Mouse (Mus musculus): ENCODE results near the gene Relb. TPM values are rescaled to one million over a fixed set of nuclear protein-coding genes. Genes with fewer than 3 reads are reported as not detected.
A peak's percentile ranks its signal among the peaks of the same experiment; 100 is the strongest.

Relb gene
- polyA plus RNA-seq, 1 experiment: 32.5 TPM

DNA sequence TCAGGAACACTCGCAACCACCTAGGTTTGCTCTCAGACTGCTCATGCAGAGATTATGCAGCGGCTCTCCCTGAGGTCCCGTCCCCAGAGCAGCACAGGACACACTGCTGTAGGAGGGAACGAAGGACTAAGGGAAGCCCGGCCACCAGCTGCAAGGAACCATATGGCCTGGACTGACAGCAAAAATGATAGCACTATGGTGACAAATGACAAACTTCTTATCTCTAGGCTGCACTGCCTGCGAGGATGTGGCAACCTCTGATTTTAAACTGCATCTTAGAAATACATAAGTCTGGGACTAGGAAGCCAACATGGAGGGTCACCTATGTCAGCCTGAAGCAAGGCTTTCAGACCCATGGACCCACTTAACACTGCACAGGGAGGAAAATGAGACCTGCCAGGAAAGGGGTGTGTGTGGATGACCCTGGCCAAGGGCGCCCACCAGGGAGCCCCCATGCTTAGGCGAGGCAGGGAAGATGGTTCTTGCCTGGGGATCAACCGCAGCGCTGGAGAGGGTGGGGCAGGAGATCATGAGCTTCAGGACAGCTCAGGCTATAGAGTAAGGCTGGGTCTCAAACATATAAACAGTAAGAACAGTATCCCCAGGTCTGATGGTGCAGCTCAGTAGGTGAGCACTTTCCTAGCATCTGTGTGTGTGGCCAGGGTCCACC, 36.0 kb downstream of the Relb start:
- 84% methylated on average over 10 of the region's 10 CpGs for WGBS
- no peak for TF ChIP-seq CTCF (IDR thresholded peaks at IDR 0.05; ENCODE audit: insufficient read depth, low read length)
- TF ChIP-seq POLR2A (IDR thresholded peaks at IDR 0.05; ENCODE audit: borderline replicate concordance, extremely low read depth, low read depth, low read length): no peak
- Histone ChIP-seq H3K4me1 (ENCODE audit: control insufficient read depth, insufficient read depth, low read length) (no peaks in the 10 kb centered on the region), H3K4me3 (replicated peaks; ENCODE audit: extremely low read depth, low read depth, low read length) (no peak overlapping the region)
- no peak for DNase-seq

DNA sequence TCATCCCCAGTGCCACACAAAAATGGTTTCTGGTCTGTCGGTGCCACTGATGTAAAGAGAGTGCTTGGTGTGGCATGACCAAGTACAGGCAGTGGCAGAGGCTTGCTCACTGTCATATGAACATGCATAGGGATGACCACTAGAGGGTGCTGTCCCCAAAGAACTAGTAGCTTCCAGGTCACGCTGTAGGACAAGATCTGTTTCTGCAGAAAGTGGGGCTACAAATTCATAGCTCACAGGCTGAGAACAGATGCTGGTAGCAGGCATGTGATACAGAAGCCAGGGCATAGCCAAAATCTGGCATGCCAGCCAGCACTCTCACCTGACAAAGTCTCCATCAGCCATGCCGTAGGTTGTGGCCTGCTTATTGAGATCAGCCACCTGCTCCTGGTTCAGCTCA, 39.3 kb downstream of the Relb start:
- Histone ChIP-seq H3K4me3 (replicated peaks; ENCODE audit: extremely low read depth, low read depth, low read length) (no peak overlapping the region), H3K4me1 (ENCODE audit: control insufficient read depth, insufficient read depth, low read length) (no peaks in the 10 kb centered on the region)
- 54% methylated on average over 3 of the region's 3 CpGs for WGBS
- peak; percentile 74 for TF ChIP-seq CTCF (IDR thresholded peaks at IDR 0.05; ENCODE audit: insufficient read depth, low read length)
- TF ChIP-seq POLR2A (IDR thresholded peaks at IDR 0.05; ENCODE audit: borderline replicate concordance, extremely low read depth, low read depth, low read length): no peak
- peak; percentile 59 for DNase-seq

DNA sequence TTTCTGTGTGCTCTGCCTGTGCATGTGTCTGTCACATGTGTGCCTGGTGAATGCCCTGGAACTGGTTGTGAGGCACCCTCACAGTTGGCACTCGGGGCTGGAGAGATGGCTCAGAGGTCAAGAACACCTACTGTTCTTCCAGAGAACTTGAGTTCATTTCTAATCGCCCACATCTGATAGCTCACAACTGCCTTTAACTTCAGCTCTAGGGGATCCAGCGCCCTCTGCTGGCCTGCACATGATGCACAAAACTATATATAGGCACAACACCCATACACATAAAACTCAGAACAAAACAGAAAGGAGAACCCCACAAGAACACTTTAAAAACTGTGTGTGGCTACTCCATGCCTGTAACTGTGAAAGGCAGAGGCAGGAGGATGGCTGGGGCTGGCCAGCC, 40.0 kb downstream of the Relb start:
- H3K4me1 ChIP-seq (ENCODE audit: control insufficient read depth, insufficient read depth, low read length): no peaks in the 10 kb centered on the region
- TF ChIP-seq CTCF (IDR thresholded peaks at IDR 0.05; ENCODE audit: insufficient read depth, low read length) (peak; percentile 52), POLR2A (IDR thresholded peaks at IDR 0.05; ENCODE audit: borderline replicate concordance, extremely low read depth, low read depth, low read length) (no peak)
- H3K4me3 ChIP-seq (replicated peaks; ENCODE audit: extremely low read depth, low read depth, low read length): no peak overlapping the region
- WGBS: 48% methylated on average over 3 of the region's 3 CpGs
- no peak for DNase-seq

DNA sequence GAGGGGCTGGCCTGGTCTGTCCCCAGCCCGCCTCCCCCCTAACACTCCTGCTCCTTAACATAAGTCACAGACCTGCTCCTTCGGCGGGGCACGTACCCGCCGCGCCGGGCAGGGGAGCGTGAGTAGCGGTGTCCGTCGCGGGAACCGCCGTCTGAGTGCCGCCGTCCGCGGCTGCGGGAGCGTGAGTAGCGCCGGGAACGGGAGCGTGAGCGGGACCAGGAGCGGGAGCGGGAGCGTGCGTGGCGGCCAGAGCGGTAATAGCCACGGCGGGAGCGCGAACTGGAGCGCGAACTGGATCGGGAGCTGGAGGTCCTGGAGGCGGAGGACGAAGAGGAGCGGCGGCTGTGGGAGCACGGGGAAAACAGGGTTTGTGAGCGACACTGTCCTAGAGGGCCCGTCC, 43.0 kb downstream of the Relb start:
- 88% methylated on average over 46 of the region's 46 CpGs for WGBS
- Histone ChIP-seq H3K4me3 (replicated peaks; ENCODE audit: extremely low read depth, low read depth, low read length) (no peak overlapping the region), H3K4me1 (ENCODE audit: control insufficient read depth, insufficient read depth, low read length) (no peaks in the 10 kb centered on the region)
- TF ChIP-seq POLR2A (IDR thresholded peaks at IDR 0.05; ENCODE audit: borderline replicate concordance, extremely low read depth, low read depth, low read length) (no peak), CTCF (IDR thresholded peaks at IDR 0.05; ENCODE audit: insufficient read depth, low read length) (no peak)
- DNase-seq: no peak

DNA sequence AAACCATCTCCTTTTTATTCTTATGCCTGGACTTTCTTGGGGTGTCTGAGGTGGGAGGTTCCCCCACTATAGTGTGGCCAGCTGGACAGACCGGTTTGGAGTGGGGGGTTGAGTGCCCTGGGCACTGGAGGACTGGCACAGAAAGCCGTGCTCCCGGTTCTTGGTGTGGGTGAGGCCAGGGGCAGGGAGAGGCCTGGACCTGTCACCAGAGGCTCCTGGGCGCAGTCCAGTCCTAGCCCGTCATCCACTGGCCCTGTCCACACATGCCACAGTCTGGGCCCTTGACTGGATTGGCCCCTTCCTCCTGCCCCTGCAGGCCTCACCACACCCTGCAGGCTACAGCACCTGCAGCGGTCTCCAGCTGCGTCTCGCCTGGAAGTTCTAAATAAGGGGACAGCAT, 48.6 kb downstream of the Relb start:
- TF ChIP-seq POLR2A (IDR thresholded peaks at IDR 0.05; ENCODE audit: borderline replicate concordance, extremely low read depth, low read depth, low read length) (no peak), CTCF (IDR thresholded peaks at IDR 0.05; ENCODE audit: insufficient read depth, low read length) (no peak)
- Histone ChIP-seq H3K4me3 (replicated peaks; ENCODE audit: extremely low read depth, low read depth, low read length) (no peak overlapping the region), H3K4me1 (ENCODE audit: control insufficient read depth, insufficient read depth, low read length) (peaks cover 4% of the 10 kb centered on the region; the same call in 1 of the 2 replicates)
- DNase-seq: peak; percentile 70
- 77% methylated on average over 8 of the region's 8 CpGs for WGBS

DNA sequence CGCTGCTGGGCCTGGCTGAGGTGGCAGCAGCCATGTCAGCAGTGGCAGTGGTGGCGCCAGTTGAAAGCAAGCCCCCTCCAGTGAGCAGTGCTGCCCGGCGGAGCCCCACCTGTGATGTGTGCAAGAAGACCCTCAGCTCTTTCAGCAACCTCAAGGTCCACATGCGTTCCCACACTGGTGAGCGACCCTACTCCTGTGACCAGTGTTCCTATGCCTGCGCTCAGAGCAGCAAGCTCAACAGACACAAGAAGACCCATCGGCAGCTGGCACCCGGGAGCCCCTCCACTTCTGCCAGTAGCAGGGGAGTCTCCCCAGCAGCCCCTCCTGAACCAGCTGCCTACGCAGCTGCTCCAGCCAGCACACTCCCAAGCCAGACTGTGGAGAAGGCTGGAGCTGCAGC, 49.5 kb downstream of the Relb start:
- no peak overlapping the region for H3K4me3 ChIP-seq (replicated peaks; ENCODE audit: extremely low read depth, low read depth, low read length)
- peaks cover 4% of the 10 kb centered on the region; the same call in 1 of the 2 replicates for H3K4me1 ChIP-seq (ENCODE audit: control insufficient read depth, insufficient read depth, low read length)
- WGBS: 87% methylated on average over 10 of the region's 10 CpGs
- TF ChIP-seq POLR2A (IDR thresholded peaks at IDR 0.05; ENCODE audit: borderline replicate concordance, extremely low read depth, low read depth, low read length) (no peak), CTCF (IDR thresholded peaks at IDR 0.05; ENCODE audit: insufficient read depth, low read length) (no peak)
- DNase-seq: no peak

DNA sequence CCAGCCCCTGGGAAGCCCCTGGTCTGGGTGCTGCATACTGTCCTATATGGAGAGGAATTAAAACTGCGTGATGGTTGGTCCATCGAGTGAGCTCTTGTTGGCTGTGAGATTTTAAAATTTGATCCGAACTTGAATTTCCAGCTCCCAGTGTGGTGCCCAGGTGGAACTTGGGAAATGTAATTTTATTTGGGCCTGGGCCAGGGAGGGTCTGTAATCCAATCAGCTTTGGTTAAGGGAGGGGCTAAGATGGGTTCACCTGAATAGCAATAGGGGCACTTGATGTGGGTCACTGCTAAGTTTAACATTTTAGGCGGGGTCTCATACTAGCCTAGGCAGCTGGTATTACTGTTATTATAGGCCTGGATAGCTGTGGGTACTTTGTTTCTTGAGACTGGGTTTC, 50.8 kb downstream of the Relb start:
- no peak overlapping the region for H3K4me3 ChIP-seq (replicated peaks; ENCODE audit: extremely low read depth, low read depth, low read length)
- TF ChIP-seq POLR2A (IDR thresholded peaks at IDR 0.05; ENCODE audit: borderline replicate concordance, extremely low read depth, low read depth, low read length) (no peak), CTCF (IDR thresholded peaks at IDR 0.05; ENCODE audit: insufficient read depth, low read length) (no peak)
- peaks cover 4% of the 10 kb centered on the region; the same call in 1 of the 2 replicates for H3K4me1 ChIP-seq (ENCODE audit: control insufficient read depth, insufficient read depth, low read length)
- DNase-seq: no peak
- 59% methylated on average over 4 of the region's 4 CpGs for WGBS

DNA sequence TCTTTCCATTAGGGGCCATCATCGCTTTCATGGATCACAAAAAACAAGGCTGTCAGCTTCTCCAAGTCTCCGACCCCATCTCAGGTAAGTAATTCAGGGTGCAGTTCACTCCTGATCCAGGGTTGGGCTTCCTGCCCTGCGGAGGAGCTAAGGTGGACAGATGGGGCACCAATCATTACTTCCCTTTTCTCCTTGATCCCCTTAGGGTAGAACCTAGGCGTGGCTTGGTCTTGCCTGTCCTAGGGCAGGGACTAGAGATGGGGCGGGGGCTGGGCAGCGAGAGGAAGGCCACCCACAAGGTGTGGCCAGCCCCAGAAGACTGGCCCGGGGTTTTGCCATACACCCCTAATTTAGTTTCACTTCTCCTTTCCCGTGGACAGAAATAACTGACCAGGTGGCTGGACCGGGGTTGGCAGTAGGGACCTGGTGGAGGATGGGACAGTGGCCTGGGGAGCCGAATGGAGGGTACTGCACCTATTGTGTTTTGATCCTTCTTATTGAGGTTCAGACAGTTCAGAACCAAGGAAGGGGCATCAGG, 51.3 kb downstream of the Relb start:
- TF ChIP-seq CTCF (IDR thresholded peaks at IDR 0.05; ENCODE audit: insufficient read depth, low read length) (no peak), POLR2A (IDR thresholded peaks at IDR 0.05; ENCODE audit: borderline replicate concordance, extremely low read depth, low read depth, low read length) (no peak)
- peaks cover 4% of the 10 kb centered on the region; the same call in 1 of the 2 replicates for H3K4me1 ChIP-seq (ENCODE audit: control insufficient read depth, insufficient read depth, low read length)
- peak overlapping the region; percentile 43 for H3K4me3 ChIP-seq (replicated peaks; ENCODE audit: extremely low read depth, low read depth, low read length)
- WGBS: 22% methylated on average over 10 of the region's 10 CpGs
- no peak for DNase-seq

DNA sequence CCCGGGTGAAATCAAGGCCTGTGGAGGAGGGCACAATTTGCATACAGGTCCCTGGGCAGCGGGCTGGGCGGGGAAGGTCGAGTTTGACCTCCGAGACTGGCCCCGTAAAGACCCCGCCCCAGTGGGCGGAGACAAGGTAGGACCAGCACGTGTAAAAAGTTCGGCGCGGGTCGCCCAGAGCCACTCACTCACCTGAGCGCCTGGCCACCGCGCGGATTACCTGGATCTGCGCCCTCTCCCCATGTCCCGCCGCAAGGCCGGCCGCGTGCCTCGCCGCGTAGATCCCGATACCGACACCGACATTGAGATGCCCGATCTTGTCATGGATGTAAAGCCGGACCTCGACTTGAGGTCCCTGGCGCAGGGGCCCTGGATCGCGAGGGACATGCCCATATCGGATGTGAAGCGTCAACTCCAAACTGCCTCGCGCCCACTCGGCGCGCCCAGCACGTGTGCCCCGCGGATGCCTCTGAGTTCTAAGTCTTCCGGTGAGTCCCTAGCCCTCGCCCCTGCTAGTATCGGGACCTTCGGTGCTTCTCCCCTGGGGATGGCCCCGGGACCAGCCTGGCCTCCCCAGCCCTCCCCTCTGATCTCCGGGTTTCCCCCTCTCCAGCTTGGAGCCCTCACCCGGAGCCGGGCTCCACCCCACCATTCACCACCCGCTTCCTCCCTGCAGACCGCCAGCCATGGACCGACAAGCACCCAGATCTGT, 51.9 kb downstream of the Relb start, which contains the start of the genes Zfp296 and Gemin7:
Gene Zfp296, plus strand, starts transcription at position 147 of the 712 bp plus-strand sequence.
Gene Gemin7, minus strand, starts transcription at position 455 of the 712 bp plus-strand sequence.
- WGBS: under 1% methylated on average over 56 of the region's 56 CpGs
- DNase-seq: peak; percentile 56
- H3K4me3 ChIP-seq (replicated peaks; ENCODE audit: extremely low read depth, low read depth, low read length): peak within 1 kb of the TSS; percentile 43
- H3K4me1 ChIP-seq (ENCODE audit: control insufficient read depth, insufficient read depth, low read length): peaks cover 7% of the 10 kb centered on the region
- TF ChIP-seq POLR2A (IDR thresholded peaks at IDR 0.05; ENCODE audit: borderline replicate concordance, extremely low read depth, low read depth, low read length): no peak
- TF ChIP-seq CTCF (IDR thresholded peaks at IDR 0.05; ENCODE audit: insufficient read depth, low read length): no peak
